Mouse (Mus musculus) adrenal gland, adult 18-20 months (tissue): Measurements from ENCODE around the gene Myo5c. TPM values are rescaled to one million over a fixed set of nuclear protein-coding genes. Genes with fewer than 3 reads are reported as not detected.

ENCODE experiments used
- DNase-seq, 2 experiments: peaks; one replicate each; pipeline ENCODE4 v3.0.0; 2021 to 2022; ENCODE audit warnings: low spot score in 2 of 2
- total RNA-seq, 2 experiments: library from RNA; stranded (reverse); gene quantifications; 1 replicate in 1 of 2; 2 replicates in 1 of 2; pipeline ENCODE4 v1.2.3; 2021

Gene Myo5c
- total RNA-seq, 2 experiments from 2014 or later: 5.1 to 5.7 TPM

DNA sequence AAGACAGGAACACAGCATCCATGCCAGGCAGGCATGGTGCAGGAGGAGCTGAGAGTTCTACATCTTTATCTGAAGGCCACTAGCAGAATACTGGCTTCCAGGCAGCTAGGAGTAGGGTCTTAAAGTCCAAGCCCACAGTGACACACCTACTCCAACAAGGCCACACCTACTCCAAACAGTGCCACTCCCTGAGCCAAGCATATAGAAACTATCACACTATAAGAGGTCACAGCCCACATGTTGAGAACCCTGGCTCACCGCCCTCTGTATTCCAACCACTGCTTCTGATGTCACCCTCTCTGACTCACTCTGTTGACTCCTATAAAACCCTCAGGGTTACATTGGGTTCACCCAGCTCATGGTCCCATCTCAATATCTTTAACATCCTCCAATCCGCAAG is 86.4 kb downstream of the Myo5c start:
- no peak for DNase-seq

DNA sequence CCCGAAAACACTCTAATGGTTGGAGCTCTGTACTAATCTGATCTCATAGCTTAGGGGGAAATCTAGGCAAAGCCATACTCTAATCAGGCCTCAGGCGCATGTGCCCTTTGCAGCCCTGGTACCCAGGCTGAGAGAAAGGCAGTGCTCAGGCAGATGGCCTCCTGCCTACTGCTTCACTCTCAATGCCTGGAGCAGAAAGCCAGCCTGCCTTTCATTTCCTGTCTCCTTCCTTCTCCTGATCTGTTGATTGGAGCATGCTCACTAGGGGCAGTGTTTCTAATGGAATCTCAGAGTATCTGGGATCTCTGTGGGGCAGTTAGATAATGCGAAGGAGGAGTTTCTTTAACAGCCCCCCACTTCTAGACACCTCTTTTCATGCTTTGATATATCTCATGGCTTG is 87.5 kb downstream of the Myo5c start:
- DNase-seq: no peak

DNA sequence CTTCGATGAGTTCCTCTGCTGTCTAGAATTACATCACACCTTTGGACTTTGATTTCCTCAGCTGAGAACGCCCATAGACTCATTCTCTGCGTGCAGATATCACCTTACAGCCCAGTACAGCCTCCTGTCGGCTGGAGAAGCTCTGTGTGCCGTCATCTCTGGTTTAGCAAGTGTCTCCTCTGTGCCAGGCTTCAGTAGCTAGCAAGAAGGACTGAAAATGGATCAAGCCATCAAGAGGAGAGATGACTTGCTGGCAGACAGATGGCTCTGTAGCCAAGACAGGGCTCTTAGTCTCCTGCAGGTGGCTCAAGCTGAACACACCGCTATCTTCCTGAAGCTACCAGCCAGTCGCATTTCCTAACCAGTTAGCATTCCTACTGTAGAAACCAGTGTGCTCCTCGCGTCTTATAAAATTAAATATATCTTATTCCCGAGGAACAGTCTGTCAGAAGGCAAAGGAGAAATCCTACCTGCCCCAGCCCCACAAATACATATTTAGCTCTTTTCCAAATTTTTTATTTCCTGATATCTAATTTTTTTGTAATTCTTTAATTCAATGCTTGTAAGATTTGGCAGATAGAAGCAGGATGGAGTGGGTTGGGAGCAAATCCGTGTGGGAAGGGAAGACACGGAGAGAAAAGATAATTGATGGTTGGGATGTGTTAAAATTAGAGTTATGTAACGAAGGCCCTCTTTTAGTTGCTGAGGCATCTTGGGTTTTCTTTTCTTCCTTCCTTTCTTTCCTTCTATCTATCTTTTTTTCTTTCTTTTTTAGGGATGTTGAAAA is 90.5 kb downstream of the Myo5c start:
- no peak for DNase-seq

DNA sequence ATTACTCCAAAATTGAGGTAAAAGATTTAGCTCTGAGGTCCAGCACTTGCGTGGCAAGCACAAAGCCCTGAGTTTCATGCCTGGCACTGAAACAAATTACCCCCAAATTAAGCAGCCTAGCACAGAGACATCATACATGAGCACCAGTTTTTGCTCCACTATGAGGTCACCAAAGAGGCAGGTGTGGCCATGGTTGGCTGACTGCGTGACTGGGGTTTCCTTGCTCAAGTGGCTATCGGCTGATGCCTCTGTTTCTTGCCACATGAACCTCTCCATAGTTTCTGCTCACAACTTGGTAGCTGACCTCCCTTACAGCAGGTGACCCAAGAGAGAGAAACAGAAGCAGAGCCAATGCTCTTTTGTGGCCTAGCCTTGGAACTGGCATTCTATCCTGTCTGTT is 96.2 kb downstream of the Myo5c start:
- no peak for DNase-seq

DNA sequence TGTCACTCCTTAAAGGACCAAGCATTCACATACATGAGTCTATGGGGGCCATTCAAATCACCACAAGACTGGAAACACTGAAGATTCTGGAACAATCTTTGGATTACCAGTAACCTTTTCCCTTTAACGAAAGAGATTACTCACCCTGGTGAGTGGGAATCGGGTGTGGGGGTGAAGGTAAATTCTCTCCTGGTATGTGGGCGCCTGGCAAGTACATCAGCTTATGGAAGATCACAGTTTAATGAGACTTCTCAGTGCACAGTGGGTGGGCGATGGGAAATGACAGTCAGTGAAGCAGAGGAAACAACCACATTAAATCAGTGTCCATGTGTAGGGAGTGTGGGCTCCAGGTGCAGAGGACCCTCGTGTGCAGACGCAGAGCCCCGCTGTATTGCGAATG is 99.0 kb downstream of the Myo5c start:
- no peak for DNase-seq

DNA sequence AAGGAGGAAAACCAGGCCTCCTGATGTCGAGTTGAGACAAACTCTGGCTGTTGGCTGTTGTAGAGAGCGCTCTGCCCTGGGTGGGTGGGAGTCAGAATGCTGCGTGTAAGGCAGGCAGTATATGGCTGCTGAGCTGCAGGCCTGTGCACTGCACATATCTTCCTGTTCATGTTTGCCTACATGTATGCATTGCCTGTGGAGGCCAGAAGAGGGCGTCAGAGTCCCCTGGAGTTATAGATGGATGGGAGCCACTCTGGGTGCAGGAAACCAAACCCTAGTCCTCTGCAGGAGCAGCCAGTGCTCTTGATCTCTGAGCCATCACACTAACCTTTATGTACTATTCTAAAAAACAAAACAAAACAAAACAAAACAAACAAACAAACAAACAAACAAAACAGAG is 102.6 kb downstream of the Myo5c start:
- no peak for DNase-seq

DNA sequence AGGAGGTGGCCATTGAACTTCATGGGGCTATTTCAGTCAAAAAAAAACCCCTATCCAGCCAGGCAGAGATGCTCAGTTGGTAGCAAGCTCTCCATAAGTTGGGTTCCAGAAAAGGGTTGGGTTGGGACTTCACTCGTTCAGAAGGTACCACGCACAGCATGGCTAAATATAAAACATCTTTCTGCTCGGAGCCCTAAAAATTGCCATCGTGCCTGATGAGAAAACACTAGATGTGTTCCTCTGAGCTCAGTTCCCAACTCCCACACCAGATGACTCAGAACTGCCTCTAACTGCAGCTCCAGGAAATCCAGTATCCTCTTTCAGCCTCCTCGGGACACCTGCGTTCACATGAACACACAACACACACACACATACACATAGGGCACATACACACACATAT is 106.2 kb downstream of the Myo5c start:
- no peak for DNase-seq

DNA sequence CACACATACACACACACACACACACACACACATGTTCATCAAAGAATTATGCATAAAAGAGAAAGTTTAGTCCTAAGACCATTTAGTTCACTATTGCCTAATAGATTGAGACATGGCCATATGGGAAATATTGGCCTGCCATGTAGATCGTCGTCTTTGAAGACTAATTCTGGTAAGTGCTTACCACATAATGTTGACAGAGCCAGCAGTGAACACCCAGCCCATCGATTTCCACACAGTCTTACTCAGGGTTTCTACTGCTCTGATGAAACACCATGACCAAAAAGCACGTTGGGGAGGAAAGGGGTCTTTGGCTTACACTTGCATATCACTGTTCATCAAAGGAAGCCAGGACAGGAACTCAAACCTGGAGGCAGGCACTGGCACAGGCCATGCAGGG is 110.6 kb downstream of the Myo5c start:
- no peak for DNase-seq

DNA sequence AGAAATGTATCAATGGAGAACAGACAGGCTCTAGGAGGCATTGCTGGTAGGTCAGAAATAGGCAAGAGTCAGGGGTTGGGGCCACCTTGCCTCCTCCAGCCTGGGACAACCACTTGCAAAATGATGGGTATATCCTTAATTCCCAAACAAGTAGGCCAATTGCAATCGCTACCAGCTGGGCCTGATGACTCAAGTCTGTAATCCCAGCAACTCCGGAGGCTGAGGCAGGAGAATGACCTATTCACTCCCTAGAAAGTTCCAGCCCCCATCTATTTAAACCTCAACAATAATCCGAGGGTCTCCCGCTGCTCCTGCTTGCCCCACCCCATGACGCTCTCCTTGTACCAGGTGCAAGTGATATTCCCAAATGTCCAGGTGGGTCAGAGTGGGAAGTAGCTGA is 115.6 kb downstream of the Myo5c start, which contains the start of gene Bcl2l10:
Gene Bcl2l10, plus strand, starts transcription at position 301 of the 400 bp plus-strand sequence.
- no peak for DNase-seq

DNA sequence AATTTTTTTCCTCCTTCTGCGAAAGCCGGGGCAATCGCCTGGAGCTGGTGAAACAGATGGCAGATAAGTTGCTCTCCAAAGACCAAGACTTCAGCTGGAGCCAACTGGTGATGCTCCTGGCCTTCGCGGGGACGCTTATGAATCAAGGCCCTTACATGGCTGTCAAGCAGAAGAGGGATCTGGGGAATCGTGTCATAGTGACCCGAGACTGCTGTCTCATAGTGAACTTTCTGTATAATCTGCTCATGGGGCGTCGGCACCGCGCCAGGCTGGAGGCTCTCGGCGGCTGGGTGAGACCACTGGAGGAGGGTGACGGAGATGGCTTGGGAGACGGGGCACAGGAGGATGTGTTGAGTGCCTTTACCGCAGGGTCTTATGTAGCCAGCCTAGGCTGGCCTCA is 116.2 kb downstream of the Myo5c start:
- no peak for DNase-seq

DNA sequence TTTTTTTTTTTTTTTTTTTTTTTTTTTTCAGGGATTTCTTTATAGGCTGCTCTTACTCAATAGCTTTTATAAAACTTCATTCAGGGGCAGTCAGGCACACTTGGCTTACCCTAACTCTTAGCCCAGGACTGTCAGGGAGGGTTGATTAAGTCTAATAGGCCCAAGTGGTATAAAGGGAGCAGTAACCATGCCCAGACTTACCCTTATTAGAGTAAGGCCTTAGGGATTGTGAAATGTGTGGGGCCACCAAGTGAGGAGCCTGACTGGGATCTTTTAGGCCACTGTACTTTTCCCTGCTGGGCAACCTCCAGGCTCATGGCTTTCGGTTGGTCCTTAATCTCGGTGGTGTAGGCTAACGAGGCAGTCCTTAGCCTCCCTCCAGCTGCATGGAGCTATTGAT is 116.8 kb downstream of the Myo5c start:
- no peak for DNase-seq

DNA sequence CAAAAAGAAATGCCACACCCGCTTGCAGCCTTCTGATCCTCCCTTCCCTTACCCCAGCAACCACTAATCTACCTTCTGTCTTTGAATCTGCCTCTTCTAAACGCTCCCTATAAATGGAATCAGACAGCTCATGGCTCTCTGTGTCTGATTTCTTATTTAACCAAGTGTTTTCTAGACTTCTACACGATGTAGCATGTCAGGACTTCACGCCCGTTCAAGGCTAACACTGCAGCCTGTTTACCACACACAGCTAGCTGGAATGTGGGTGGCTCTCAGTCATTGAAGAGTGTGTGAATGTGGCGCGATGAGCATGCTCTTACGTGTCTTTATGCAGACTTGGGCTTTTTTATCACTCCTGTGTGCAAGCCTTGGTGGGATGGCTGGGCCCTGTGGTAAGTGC is 121.3 kb downstream of the Myo5c start:
- DNase-seq: no peak

Other genes starting within 250 kb of the Myo5c start
- 100 to 1,000 TPM; 248 to 319 TPM for gene Arpp19, start 194.4 kb upstream of the Myo5c start, total RNA-seq
- gene Myo5a, start 161.0 kb upstream of the Myo5c start, total RNA-seq: 10 to 100 TPM; 45.2 to 45.4 TPM
- gene Gnb5, start 74.3 kb downstream of the Myo5c start, total RNA-seq: 10 to 100 TPM; 46.8 to 66.4 TPM
- under 1 TPM in 1 of 2 experiments, not detected in 1; 0.99 TPM for gene Bcl2l10, start 115.7 kb downstream of the Myo5c start, total RNA-seq
- gene Mapk6, start 178.0 kb downstream of the Myo5c start, total RNA-seq: 10 to 100 TPM; 33.4 to 41.4 TPM
- gene Leo1, start 209.5 kb downstream of the Myo5c start, total RNA-seq: 10 to 100 TPM; 25.5 to 34.6 TPM